Mouse (Mus musculus): ENCODE measurements around the gene Tenm2. TPM values are rescaled to one million over a fixed set of nuclear protein-coding genes. Genes with fewer than 3 reads are reported as not detected.

Tenm2 gene
- polyA plus RNA-seq, 1 experiment from 2014 or later: 1.5 TPM

- H3K9ac ChIP-seq (replicated peaks; ENCODE audit: low read length): no peak overlapping the region
- DNase-seq (ENCODE audit: low spot score): no peak
- no peaks in the 10 kb centered on the region for H3K4me1 ChIP-seq (ENCODE audit: control insufficient read depth, insufficient read depth, low read length)
- H3K4me3 ChIP-seq (ENCODE audit: low read depth, low read length): no peak overlapping the region
- no peak overlapping the region for H3K27ac ChIP-seq (replicated peaks; ENCODE audit: low read depth, low read length)
- H3K27me3 ChIP-seq (ENCODE audit: control insufficient read depth, insufficient read depth, low read length): no peaks in the 10 kb centered on the region
- WGBS: 61% methylated on average over 7 of the region's 7 CpGs
- ATAC-seq (replicated peaks; ENCODE audit: insufficient number of reproducible peaks, low FRiP score, low TSS enrichment, low read depth): no peak
- no peaks in the 10 kb centered on the region for H3K36me3 ChIP-seq (replicated peaks; ENCODE audit: control insufficient read depth, insufficient read depth, low read depth, low read length)
- no peaks in the 10 kb centered on the region for H3K9me3 ChIP-seq (replicated peaks; ENCODE audit: control insufficient read depth, low read length)
- no peak overlapping the region for H3K4me2 ChIP-seq (ENCODE audit: low read depth, low read length)
Observed at GRCm38 (mm10) chr11:36887490-36887889, 348.3 kb downstream of the Tenm2 start.

DNA sequence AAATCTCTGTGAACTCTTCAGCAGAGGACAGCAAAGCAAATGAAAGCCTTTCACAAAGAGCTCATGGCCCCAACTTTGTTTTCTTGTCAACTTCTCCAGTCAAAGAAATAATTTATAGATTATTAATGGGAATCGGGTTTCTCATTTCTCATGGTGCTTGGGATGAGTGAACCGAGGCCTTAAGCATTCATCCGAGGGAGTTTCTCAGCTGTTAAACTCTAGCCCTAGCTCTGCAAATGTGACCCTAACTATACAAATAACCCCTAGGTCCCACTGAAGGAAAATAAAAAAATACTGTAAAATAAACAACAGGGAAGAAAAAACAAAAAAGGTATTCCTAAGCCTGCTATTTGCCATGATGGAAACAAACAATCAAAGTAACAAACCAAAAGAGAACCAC lies 349.6 kb downstream of the Tenm2 start:
- DNase-seq (ENCODE audit: low spot score) (no peak), ATAC-seq (replicated peaks; ENCODE audit: insufficient number of reproducible peaks, low FRiP score, low TSS enrichment, low read depth) (no peak)
- no peak overlapping the region for H3K9ac ChIP-seq (replicated peaks; ENCODE audit: low read length)
- H3K4me3 ChIP-seq (ENCODE audit: low read depth, low read length): no peak overlapping the region
- no peaks in the 10 kb centered on the region for H3K36me3 ChIP-seq (replicated peaks; ENCODE audit: control insufficient read depth, insufficient read depth, low read depth, low read length)
- no peak overlapping the region for H3K27ac ChIP-seq (replicated peaks; ENCODE audit: low read depth, low read length)
- no peaks in the 10 kb centered on the region for H3K4me1 ChIP-seq (ENCODE audit: control insufficient read depth, insufficient read depth, low read length)
- 85% methylated on average over 3 of the region's 3 CpGs for WGBS
- no peaks in the 10 kb centered on the region for H3K27me3 ChIP-seq (ENCODE audit: control insufficient read depth, insufficient read depth, low read length)
- H3K4me2 ChIP-seq (ENCODE audit: low read depth, low read length): no peak overlapping the region
- H3K9me3 ChIP-seq (replicated peaks; ENCODE audit: control insufficient read depth, low read length): no peaks in the 10 kb centered on the region

DNA sequence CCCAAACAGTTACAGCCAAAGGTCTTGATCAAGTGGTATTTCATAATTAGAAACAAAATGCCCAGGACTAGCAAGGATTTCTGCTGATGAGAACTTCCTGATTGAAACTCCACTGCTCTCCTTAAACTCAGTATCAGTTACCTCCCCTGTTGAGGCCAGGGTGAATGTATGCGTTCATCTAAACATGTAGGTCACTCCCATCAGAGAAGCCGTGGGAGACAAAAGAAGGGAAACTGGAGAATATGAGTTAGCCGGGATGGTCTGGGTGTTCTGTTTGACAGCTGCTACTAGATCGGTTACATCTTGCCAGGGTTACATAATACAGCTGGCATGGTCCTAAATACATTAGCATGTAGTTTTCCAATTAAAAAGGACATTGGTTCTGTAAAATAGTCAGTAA lies 362.8 kb downstream of the Tenm2 start:
- Histone ChIP-seq H3K9me3 (replicated peaks; ENCODE audit: control insufficient read depth, low read length) (no peaks in the 10 kb centered on the region), H3K4me1 (ENCODE audit: control insufficient read depth, insufficient read depth, low read length) (no peaks in the 10 kb centered on the region), H3K9ac (replicated peaks; ENCODE audit: low read length) (no peak overlapping the region), H3K36me3 (replicated peaks; ENCODE audit: control insufficient read depth, insufficient read depth, low read depth, low read length) (no peaks in the 10 kb centered on the region), H3K27ac (replicated peaks; ENCODE audit: low read depth, low read length) (no peak overlapping the region), H3K4me2 (ENCODE audit: low read depth, low read length) (no peak overlapping the region), H3K27me3 (ENCODE audit: control insufficient read depth, insufficient read depth, low read length) (no peaks in the 10 kb centered on the region), H3K4me3 (ENCODE audit: low read depth, low read length) (no peak overlapping the region)
- 42% methylated on average over 4 of the region's 4 CpGs for WGBS
- ATAC-seq (replicated peaks; ENCODE audit: insufficient number of reproducible peaks, low FRiP score, low TSS enrichment, low read depth) (peak; percentile 56; the same call in 1 of the 2 replicates), DNase-seq (ENCODE audit: low spot score) (peak; percentile 61)

DNA sequence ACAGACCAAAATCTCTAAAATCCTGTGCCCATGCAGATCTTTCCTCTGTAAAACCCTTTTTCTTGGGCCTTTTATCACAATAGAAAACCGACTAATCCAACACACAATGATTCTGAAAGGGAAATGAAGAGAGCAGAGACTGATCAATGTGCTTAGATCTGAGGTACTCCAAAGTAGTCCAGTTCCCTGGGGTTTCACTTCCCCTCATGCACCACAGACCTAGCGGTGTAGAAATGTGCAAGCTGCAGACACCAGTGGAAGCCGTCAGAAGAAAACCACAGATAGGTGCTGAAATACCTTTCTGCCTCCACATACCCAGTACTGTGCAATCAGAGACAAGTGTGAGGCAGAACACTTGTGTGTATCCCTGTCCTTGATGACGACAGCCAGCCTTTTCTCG lies 365.2 kb downstream of the Tenm2 start:
- no peaks in the 10 kb centered on the region for H3K9me3 ChIP-seq (replicated peaks; ENCODE audit: control insufficient read depth, low read length)
- H3K4me2 ChIP-seq (ENCODE audit: low read depth, low read length): no peak overlapping the region
- no peaks in the 10 kb centered on the region for H3K36me3 ChIP-seq (replicated peaks; ENCODE audit: control insufficient read depth, insufficient read depth, low read depth, low read length)
- H3K4me3 ChIP-seq (ENCODE audit: low read depth, low read length): no peak overlapping the region
- ATAC-seq (replicated peaks; ENCODE audit: insufficient number of reproducible peaks, low FRiP score, low TSS enrichment, low read depth) (no peak), DNase-seq (ENCODE audit: low spot score) (no peak)
- no peaks in the 10 kb centered on the region for H3K4me1 ChIP-seq (ENCODE audit: control insufficient read depth, insufficient read depth, low read length)
- H3K9ac ChIP-seq (replicated peaks; ENCODE audit: low read length): no peak overlapping the region
- H3K27me3 ChIP-seq (ENCODE audit: control insufficient read depth, insufficient read depth, low read length): no peaks in the 10 kb centered on the region
- WGBS: 80% methylated on average over 5 of the region's 5 CpGs
- H3K27ac ChIP-seq (replicated peaks; ENCODE audit: low read depth, low read length): no peak overlapping the region

DNA sequence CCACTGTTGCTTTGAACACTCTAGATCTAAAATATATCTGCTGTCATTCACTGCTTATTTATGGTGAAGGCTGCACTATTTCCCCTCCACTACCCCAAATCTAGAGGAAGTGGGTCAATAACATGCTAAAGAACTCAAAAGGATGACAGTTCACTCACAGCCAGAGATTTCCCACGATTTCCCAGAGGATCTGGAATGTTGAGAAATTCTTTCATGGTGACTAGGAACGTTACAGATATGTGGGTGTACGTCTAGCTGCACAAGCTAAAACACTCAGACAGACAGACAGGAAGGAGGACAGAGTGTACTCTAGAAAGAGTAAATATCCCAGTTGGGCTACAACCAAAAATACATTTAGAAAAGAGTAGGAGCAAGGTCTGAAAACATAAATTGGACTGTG lies 384.1 kb downstream of the Tenm2 start:
- H3K27me3 ChIP-seq (ENCODE audit: control insufficient read depth, insufficient read depth, low read length): no peaks in the 10 kb centered on the region
- H3K9ac ChIP-seq (replicated peaks; ENCODE audit: low read length): no peak overlapping the region
- WGBS: 61% methylated on average over 3 of the region's 3 CpGs
- no peak for ATAC-seq (replicated peaks; ENCODE audit: insufficient number of reproducible peaks, low FRiP score, low TSS enrichment, low read depth)
- no peak for DNase-seq (ENCODE audit: low spot score)
- no peaks in the 10 kb centered on the region for H3K9me3 ChIP-seq (replicated peaks; ENCODE audit: control insufficient read depth, low read length)
- H3K4me3 ChIP-seq (ENCODE audit: low read depth, low read length): no peak overlapping the region
- no peaks in the 10 kb centered on the region for H3K36me3 ChIP-seq (replicated peaks; ENCODE audit: control insufficient read depth, insufficient read depth, low read depth, low read length)
- no peak overlapping the region for H3K27ac ChIP-seq (replicated peaks; ENCODE audit: low read depth, low read length)
- H3K4me2 ChIP-seq (ENCODE audit: low read depth, low read length): no peak overlapping the region
- H3K4me1 ChIP-seq (ENCODE audit: control insufficient read depth, insufficient read depth, low read length): no peaks in the 10 kb centered on the region

DNA sequence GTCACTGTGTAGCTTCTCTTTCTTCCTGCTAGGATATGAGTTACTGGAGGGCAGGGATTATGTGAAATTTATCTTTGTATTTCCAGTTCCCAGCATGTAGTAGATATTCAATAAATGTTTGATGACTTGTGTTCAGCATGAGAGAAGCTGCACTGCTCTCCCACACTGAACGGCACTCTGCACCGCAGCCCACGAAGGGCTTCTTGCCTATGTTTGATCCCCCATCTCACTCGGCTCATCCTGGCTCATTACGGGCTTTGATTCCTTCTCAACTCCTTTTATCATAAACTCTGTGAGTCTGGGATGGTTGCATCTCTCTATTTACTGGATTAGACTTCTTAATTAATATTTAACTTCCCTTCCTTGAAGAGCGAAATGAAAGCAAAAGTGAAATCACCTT lies 388.3 kb downstream of the Tenm2 start:
- no peak overlapping the region for H3K9ac ChIP-seq (replicated peaks; ENCODE audit: low read length)
- WGBS: 94% methylated on average over 6 of the region's 6 CpGs
- ATAC-seq (replicated peaks; ENCODE audit: insufficient number of reproducible peaks, low FRiP score, low TSS enrichment, low read depth): no peak
- no peaks in the 10 kb centered on the region for H3K27me3 ChIP-seq (ENCODE audit: control insufficient read depth, insufficient read depth, low read length)
- no peaks in the 10 kb centered on the region for H3K9me3 ChIP-seq (replicated peaks; ENCODE audit: control insufficient read depth, low read length)
- no peaks in the 10 kb centered on the region for H3K36me3 ChIP-seq (replicated peaks; ENCODE audit: control insufficient read depth, insufficient read depth, low read depth, low read length)
- DNase-seq (ENCODE audit: low spot score): no peak
- H3K4me1 ChIP-seq (ENCODE audit: control insufficient read depth, insufficient read depth, low read length): no peaks in the 10 kb centered on the region
- no peak overlapping the region for H3K27ac ChIP-seq (replicated peaks; ENCODE audit: low read depth, low read length)
- H3K4me3 ChIP-seq (ENCODE audit: low read depth, low read length): no peak overlapping the region
- H3K4me2 ChIP-seq (ENCODE audit: low read depth, low read length): no peak overlapping the region

- WGBS: 82% methylated on average over 4 of the region's 4 CpGs
- Histone ChIP-seq H3K4me3 (ENCODE audit: low read depth, low read length) (no peak overlapping the region), H3K4me2 (ENCODE audit: low read depth, low read length) (no peak overlapping the region), H3K4me1 (ENCODE audit: control insufficient read depth, insufficient read depth, low read length) (no peaks in the 10 kb centered on the region), H3K36me3 (replicated peaks; ENCODE audit: control insufficient read depth, insufficient read depth, low read depth, low read length) (no peaks in the 10 kb centered on the region), H3K27ac (replicated peaks; ENCODE audit: low read depth, low read length) (no peak overlapping the region), H3K27me3 (ENCODE audit: control insufficient read depth, insufficient read depth, low read length) (no peaks in the 10 kb centered on the region), H3K9me3 (replicated peaks; ENCODE audit: control insufficient read depth, low read length) (no peaks in the 10 kb centered on the region), H3K9ac (replicated peaks; ENCODE audit: low read length) (no peak overlapping the region)
- DNase-seq (ENCODE audit: low spot score): no peak
- no peak for ATAC-seq (replicated peaks; ENCODE audit: insufficient number of reproducible peaks, low FRiP score, low TSS enrichment, low read depth)
Observed at GRCm38 (mm10) chr11:36832855-36833254, 402.9 kb downstream of the Tenm2 start.

DNA sequence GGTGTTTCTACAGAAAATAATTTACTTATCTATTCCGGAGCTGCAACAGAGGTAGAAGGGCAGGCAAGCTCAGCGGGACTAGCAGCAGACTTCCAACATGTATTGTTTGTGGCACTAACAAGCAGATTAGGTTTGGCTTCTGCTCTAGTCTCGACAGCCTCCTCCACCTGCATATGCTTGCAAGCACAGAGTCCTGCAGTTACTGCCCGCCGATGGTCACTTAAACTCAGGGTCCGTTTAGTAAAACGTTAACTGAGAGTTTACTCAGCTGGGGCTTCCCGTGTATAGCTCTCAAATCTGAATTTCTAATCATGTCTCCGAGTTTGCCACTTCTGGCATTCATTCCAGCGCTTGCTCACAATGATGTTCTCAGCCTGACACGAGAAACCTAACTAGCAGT lies 404.3 kb downstream of the Tenm2 start:
- H3K4me2 ChIP-seq (ENCODE audit: low read depth, low read length): no peak overlapping the region
- H3K36me3 ChIP-seq (replicated peaks; ENCODE audit: control insufficient read depth, insufficient read depth, low read depth, low read length): no peaks in the 10 kb centered on the region
- H3K27me3 ChIP-seq (ENCODE audit: control insufficient read depth, insufficient read depth, low read length): no peaks in the 10 kb centered on the region
- H3K9me3 ChIP-seq (replicated peaks; ENCODE audit: control insufficient read depth, low read length): no peaks in the 10 kb centered on the region
- no peak overlapping the region for H3K4me3 ChIP-seq (ENCODE audit: low read depth, low read length)
- H3K27ac ChIP-seq (replicated peaks; ENCODE audit: low read depth, low read length): no peak overlapping the region
- ATAC-seq (replicated peaks; ENCODE audit: insufficient number of reproducible peaks, low FRiP score, low TSS enrichment, low read depth) (no peak), DNase-seq (ENCODE audit: low spot score) (no peak)
- H3K4me1 ChIP-seq (ENCODE audit: control insufficient read depth, insufficient read depth, low read length): no peaks in the 10 kb centered on the region
- H3K9ac ChIP-seq (replicated peaks; ENCODE audit: low read length): no peak overlapping the region
- WGBS: 77% methylated on average over 11 of the region's 11 CpGs
